Mouse (Mus musculus) brain, embryonic 14.5 days (tissue): ENCODE results near the gene Atg14.

Experiments
- CTCF ChIP-seq: fragments of 200-500 bp; IDR thresholded peaks from 2 replicates; pipeline ENCODE4 v1.5.1; 2012; ENCODE audit warnings: inconsistent platforms, mild to moderate bottlenecking, moderate library complexity, borderline replicate concordance; ENCODE audit not compliant: insufficient read depth, insufficient read length; ENCODE audit errors: extremely low read depth
- POLR2A ChIP-seq: fragments of 200-500 bp; IDR thresholded peaks from 2 replicates; pipeline ENCODE4 v1.6.1; 2012; ENCODE audit warnings: mild to moderate bottlenecking, inconsistent platforms, borderline replicate concordance; ENCODE audit not compliant: poor library complexity, insufficient read depth, insufficient read length, severe bottlenecking; ENCODE audit errors: extremely low read depth

- no peak for TF ChIP-seq CTCF
- TF ChIP-seq POLR2A, result no peak
Observed at GRCm38 (mm10) chr14:47590391-47590975, 20.0 kb upstream of the Atg14 start.
